Mouse (Mus musculus) forebrain, postnatal 0 days (tissue): ENCODE results near the gene Hacd3. TPM values are rescaled to one million over a fixed set of nuclear protein-coding genes. Genes with fewer than 3 reads are reported as not detected.
A peak's percentile ranks its signal among the peaks of the same experiment; 100 is the strongest.

Source experiments
- ATAC-seq: fragments of 200-750 bp; cut with Nextera tagmentation; 2 replicates; pipeline ENCODE4 v1.8.0; 2017; ENCODE audit warnings: mild to moderate bottlenecking, moderate library complexity
- DNase-seq: peaks from one replicate; pipeline ENCODE4 v3.0.0-alpha.2; 2015
- H3K27ac ChIP-seq: fragments of 300-500 bp; sonication (generic); 2 replicates; pipeline ENCODE4 v1.5.1; 2014; ENCODE audit warnings: low read depth, mild to moderate bottlenecking, antibody characterized with exemption, low read length, moderate library complexity, mixed read lengths
- H3K27me3 ChIP-seq: fragments of 300-500 bp; sonication (generic); 2 replicates; pipeline ENCODE4 v1.6.1; 2014; ENCODE audit warnings: mild to moderate bottlenecking, low read length, mixed read lengths; ENCODE audit not compliant: insufficient read depth
- H3K36me3 ChIP-seq: fragments of 300-500 bp; sonication (generic); 2 replicates; pipeline ENCODE4 v1.6.1; 2014; ENCODE audit warnings: mild to moderate bottlenecking, moderate library complexity; ENCODE audit not compliant: insufficient read depth
- H3K4me1 ChIP-seq: fragments of 300-500 bp; sonication (generic); 2 replicates; pipeline ENCODE4 v1.6.1; 2014; ENCODE audit warnings: antibody characterized with exemption; ENCODE audit not compliant: insufficient read depth
- H3K4me2 ChIP-seq: fragments of 300-500 bp; sonication (generic); 2 replicates; pipeline ENCODE4 v1.6.1; 2014; ENCODE audit warnings: low read depth, mild to moderate bottlenecking, moderate library complexity
- H3K4me3 ChIP-seq: fragments of 300-500 bp; sonication (generic); 2 replicates; pipeline ENCODE4 v1.5.1; 2014; ENCODE audit warnings: low read depth, low read length, mixed read lengths
- H3K9ac ChIP-seq: fragments of 300-500 bp; sonication (generic); 2 replicates; pipeline ENCODE4 v1.6.1; 2014; ENCODE audit warnings: mild to moderate bottlenecking
- H3K9me3 ChIP-seq: fragments of 300-500 bp; sonication (generic); 2 replicates; pipeline ENCODE4 v1.6.1; 2016; ENCODE audit warnings: low read length
- CTCF ChIP-seq: sonication (generic); IDR thresholded peaks from 2 replicates; pipeline ENCODE4 v1.5.1; 2016; ENCODE audit warnings: antibody characterized with exemption, control low read depth, low read depth
- WGBS: fragments of 180-500 bp; shearing (Covaris S2); extraction: QIAGEN DNeasy Blood & Tissue Kit; methylation state at CpG from one replicate; pipeline ENCODE4 v1.1.7; 2014; 5-methylcytosine and 5-hydroxymethylcytosine counted together
- polyA plus RNA-seq: library from polyadenylated mRNA; unstranded; fragments of >200 nt; fragmentation: Nextera tagmentation; extraction: Ambion mirVana; gene quantifications from 2 replicates; pipeline ENCODE4 v1.2.1, GENCODE M21; 2015
- total RNA-seq: library from RNA; depleted of rRNA; stranded (reverse); fragments of >200 nt; gene quantifications from 2 replicates; pipeline ENCODE4 v1.2.3, GENCODE M21; 2014

Gene Hacd3
- total and polyA plus RNA-seq, 2 experiments from 2014 or later = 165 to 182 TPM

DNA sequence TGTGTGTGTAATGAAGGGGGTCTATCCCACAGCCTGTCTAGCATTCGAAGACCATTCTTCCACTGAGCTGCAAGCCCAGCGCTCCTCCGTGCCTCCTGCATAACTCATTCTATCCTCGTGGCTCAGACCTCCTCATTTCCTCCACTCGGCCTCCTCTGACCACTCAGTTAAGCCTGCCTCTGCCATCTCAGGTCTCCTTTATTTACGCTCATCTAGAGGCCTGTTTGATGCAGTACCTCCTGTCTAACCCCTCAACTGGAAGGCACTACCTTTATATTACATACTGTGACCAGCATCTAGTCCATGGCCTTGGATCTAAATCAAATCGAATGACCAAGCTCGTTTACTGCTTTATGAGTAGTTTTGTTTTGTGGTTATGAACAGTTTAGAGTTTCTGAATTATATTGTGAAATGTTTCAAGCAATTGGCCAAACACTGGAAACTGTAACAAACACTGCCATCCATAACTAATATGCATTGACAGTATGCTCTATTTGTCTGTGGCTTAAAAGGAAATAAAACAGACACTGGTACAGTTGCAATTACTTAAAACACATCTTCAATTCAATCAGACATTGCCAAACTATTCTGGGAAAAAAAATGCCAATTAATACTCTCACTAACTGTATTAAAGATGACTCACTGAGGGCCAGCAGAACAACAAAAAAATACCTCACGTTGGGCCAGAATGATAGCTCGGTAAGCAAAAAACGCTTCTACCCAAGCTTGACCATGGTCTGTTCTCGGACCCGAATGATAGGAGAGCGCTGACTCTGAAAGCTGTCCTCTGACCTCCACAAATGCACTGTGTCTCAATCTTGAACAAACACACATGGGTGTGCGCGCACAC lies 4.3 kb downstream of the Hacd3 start:
- Histone ChIP-seq H3K36me3 (no peaks in the 10 kb centered on the region), H3K4me1 (peaks cover 37% of the 10 kb centered on the region), H3K9ac (no peak overlapping the region), H3K27me3 (no peaks in the 10 kb centered on the region), H3K4me3 (no peak overlapping the region), H3K4me2 (0 out of 2 replicates have a peak overlapping the region, but pooled peaks have one; percentile 2), H3K9me3 (no peaks in the 10 kb centered on the region), H3K27ac (peak overlapping the region; percentile 42; the same call in 1 of the 2 replicates)
- no peak for TF ChIP-seq CTCF
- DNase-seq (no peak), ATAC-seq (no peak)
- 75% methylated on average over 16 of the region's 16 CpGs for WGBS

DNA sequence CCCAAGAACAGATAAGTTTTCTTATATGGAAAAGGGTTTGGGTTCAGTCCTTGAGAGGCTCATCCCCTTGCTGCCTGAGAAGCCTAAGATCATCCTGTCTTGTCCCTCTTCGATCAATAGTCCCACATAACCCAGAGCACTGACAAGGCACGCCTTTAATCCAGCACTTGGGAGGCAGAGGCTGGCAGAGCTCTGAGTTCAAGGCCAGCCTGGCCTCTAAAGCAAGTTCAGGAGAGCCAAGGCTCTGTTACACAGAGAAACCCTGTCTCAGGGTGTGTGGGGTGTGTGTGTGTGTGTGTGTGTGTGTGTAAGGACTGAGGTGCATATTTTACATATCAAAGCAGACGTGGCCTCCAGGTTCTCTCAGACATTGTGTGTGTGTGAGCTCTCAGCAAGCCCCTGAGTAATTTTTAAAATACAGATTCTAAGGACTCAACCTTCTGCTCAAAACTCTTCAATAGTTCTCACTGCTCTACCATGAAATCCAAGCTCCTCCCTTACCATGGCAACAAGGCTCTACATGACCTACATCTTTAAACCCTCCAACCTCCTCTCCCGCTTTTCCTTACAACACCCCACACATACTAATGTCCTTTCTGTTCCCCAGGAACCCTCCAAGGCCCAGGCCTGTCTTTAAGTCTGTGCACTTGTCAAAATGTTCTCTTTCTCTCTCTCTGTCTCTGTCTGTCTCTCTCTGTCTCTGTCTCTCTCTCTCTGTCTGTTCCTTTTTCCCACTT lies 5.1 kb downstream of the Hacd3 start:
- 60% methylated on average over 4 of the region's 4 CpGs for WGBS
- no peaks in the 10 kb centered on the region for H3K9me3 ChIP-seq
- peak overlapping the region; percentile 51 for H3K27ac ChIP-seq
- 0 out of 2 replicates have a peak overlapping the region, but pooled peaks have one; percentile 2 for H3K4me2 ChIP-seq
- no peak overlapping the region for H3K9ac ChIP-seq
- ATAC-seq (peak; percentile 32), DNase-seq (no peak)
- no peaks in the 10 kb centered on the region for H3K36me3 ChIP-seq
- peaks cover 35% of the 10 kb centered on the region for H3K4me1 ChIP-seq
- no peak overlapping the region for H3K4me3 ChIP-seq
- no peak for TF ChIP-seq CTCF
- no peaks in the 10 kb centered on the region for H3K27me3 ChIP-seq

DNA sequence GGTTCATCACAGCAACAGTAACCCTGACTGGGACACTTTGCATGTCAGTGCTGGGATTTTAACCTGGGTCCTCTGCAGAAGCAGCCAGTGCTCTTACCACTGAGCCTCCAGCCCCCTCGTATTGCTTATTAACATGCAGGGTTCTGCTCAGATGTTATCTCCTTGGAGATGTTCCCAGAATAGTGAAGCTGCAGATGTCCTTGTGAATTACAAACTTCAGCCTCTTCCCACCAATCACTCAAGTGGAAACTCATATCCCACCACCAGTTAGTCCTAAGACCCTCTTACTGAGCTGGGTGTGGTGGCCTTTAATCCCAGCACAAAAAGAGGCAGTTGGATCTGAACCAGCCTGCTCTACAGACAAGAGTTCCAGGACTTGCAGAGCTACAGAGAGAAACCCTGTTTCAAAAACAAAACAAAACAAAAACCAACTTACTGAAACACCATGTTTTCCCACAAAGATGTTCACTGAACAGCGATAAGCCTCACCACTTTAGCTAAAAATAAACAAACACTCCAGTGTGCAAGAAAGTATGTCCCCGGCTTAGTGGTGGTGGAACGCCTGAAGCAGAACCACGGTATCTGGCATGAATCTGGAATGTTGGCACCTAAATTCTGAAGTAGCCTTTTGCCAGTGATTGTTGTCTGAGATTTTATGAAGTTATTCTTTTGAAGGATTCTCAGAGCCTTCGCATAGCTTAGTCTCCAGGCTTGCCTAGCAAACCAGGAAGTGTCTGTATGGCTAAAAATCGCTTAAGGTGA lies 5.9 kb downstream of the Hacd3 start:
- Histone ChIP-seq H3K9ac (no peak overlapping the region), H3K36me3 (no peaks in the 10 kb centered on the region; the same call in 1 of the 2 replicates), H3K9me3 (no peaks in the 10 kb centered on the region), H3K4me1 (peaks cover 35% of the 10 kb centered on the region), H3K4me3 (no peak overlapping the region), H3K27ac (peak overlapping the region; percentile 51; the same call in 1 of the 2 replicates), H3K4me2 (no peak overlapping the region), H3K27me3 (no peaks in the 10 kb centered on the region)
- ATAC-seq = no peak
- WGBS = 50% methylated on average over 7 of the region's 7 CpGs
- no peak for DNase-seq
- TF ChIP-seq CTCF = no peak

DNA sequence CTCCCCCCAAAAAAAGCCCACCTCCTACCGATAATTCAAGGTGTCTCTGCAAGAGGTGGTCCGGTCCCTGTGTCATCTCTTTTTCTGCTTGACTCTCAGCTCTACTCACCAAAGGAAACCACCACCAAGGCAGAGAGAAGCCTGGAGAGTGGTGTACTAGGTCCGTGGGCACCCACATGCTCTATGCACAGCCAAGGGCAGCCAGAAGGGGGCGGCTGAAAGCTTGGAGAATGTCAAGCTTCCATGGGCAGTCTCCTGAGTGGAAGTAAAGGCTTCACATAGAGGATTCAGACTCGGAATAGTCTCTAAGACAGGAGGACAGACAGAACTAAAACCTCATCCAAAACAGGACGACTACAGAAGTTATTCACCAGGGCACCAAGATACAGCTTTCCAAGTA lies 10.2 kb downstream of the Hacd3 start:
- H3K27ac ChIP-seq = no peak overlapping the region
- peak; percentile 29; the same call in 1 of the 2 replicates for TF ChIP-seq CTCF
- no peak overlapping the region for H3K4me3 ChIP-seq
- no peak for DNase-seq
- H3K4me1 ChIP-seq = peaks cover 5% of the 10 kb centered on the region
- H3K9ac ChIP-seq = no peak overlapping the region
- peaks cover 19% of the 10 kb centered on the region for H3K36me3 ChIP-seq
- no peak for ATAC-seq
- no peaks in the 10 kb centered on the region for H3K9me3 ChIP-seq
- H3K4me2 ChIP-seq = no peak overlapping the region
- no peaks in the 10 kb centered on the region for H3K27me3 ChIP-seq
- WGBS = 57% methylated on average over 6 of the region's 6 CpGs

DNA sequence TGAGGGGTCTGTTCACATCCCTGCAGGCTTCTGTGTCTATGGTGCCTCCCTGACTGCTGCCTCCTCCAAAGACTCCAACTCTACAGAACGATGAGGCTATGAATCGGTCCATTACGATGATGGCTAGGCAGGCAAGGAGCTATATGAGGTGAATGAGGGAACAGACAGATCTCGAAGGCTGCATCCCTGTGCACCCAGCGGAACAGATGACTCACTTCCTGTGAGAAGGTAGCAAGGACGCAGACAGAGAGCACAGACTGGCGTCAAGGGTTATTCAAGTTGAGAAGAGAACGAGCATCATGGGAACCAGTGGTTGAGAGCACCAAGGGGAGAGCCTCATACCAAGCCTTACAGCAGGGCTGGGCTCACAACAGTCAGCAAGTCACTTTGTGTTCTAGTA lies 10.9 kb downstream of the Hacd3 start:
- Histone ChIP-seq H3K4me2 (no peak overlapping the region), H3K27ac (no peak overlapping the region), H3K36me3 (peaks cover 26% of the 10 kb centered on the region), H3K27me3 (no peaks in the 10 kb centered on the region), H3K4me1 (no peaks in the 10 kb centered on the region), H3K4me3 (no peak overlapping the region), H3K9me3 (no peaks in the 10 kb centered on the region), H3K9ac (no peak overlapping the region)
- DNase-seq (no peak), ATAC-seq (no peak)
- no peak for TF ChIP-seq CTCF
- 85% methylated on average over 8 of the region's 8 CpGs for WGBS

DNA sequence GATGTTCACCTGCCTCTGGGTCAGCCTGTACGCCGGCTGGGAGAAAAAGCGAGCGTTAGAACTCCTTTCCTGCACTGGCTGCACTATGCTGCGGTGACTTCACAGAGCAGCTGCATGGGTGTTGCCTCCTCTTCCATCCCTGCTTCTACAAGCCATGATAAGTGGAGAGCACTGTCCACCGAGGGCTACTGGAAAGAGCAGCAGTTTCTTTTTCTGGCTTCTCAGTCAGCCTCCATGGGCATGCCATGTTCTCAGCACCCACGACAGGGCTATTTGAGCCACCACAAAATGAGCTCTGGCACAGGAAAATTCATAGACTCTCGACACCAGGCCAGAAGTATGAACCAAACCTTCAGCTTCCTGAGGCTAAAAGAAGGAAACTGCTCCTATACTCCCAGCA lies 15.8 kb downstream of the Hacd3 start:
- H3K9me3 ChIP-seq = no peaks in the 10 kb centered on the region
- no peak overlapping the region for H3K27ac ChIP-seq
- WGBS = 98% methylated on average over 8 of the region's 8 CpGs
- no peak overlapping the region for H3K4me3 ChIP-seq
- H3K36me3 ChIP-seq = peaks cover 54% of the 10 kb centered on the region
- DNase-seq (no peak), ATAC-seq (no peak)
- no peak overlapping the region for H3K4me2 ChIP-seq
- H3K9ac ChIP-seq = no peak overlapping the region
- no peak for TF ChIP-seq CTCF
- H3K27me3 ChIP-seq = no peaks in the 10 kb centered on the region
- H3K4me1 ChIP-seq = no peaks in the 10 kb centered on the region
